Mouse (Mus musculus): ENCODE measurements around the gene Slc6a16.
"Not testable (repeated sequence)": the region's sequence is repeated elsewhere in the genome, so short reads cannot be mapped to it uniquely, and the experiment has no call there.

Gene Slc6a16

GRCm38 (mm10) chr7:45253806-45254205 lies 12.9 kb downstream of the Slc6a16 start:
- DNase-seq (ENCODE audit: low spot score): no peak

DNA sequence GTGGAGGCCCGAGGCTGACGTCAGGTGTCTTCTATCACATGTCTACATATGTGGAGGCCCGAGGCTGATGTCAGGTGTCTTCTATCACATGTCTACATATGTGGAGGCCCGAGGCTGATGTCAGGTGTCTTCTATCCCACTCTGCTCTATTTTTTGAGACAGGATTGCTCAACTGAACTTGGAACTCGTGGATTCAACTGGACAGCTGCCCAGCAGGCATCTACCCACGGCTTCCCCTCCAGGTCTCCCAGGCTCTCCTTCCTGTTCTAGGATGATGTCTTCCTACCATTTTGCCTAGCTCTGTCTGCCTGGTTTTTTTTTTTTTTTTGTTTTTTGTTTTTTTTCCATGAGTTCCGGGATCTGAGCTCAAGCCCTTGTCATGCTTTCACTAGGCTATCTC lies 14.9 kb downstream of the Slc6a16 start:
- not testable (repeated sequence) for DNase-seq (ENCODE audit: low spot score)

- no peak for DNase-seq (ENCODE audit: low spot score)
Measured at GRCm38 (mm10) chr7:45257063-45257840, 16.4 kb downstream of the Slc6a16 start.

- no peak for DNase-seq (ENCODE audit: low spot score)
Measured at GRCm38 (mm10) chr7:45259281-45259680, 18.4 kb downstream of the Slc6a16 start.

DNA sequence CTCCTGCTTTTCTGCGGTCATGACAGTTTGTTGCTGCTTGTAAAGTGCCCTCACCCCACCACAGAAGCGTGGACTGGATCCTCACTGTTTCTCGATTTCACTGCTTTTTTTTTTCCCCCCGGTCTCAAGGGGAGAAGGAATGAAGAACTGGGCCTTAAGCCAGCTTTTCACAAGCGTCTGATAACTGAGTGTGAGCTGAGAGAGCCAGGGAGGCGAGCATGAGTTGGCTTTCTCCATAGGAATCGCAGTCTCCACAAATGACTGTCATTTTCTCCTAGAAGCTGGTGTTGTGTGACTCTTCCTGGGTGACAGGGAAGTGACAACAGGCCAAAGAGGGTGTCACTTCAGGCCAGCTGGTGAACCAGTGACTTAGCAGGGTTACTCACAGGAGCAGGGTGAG lies 21.4 kb downstream of the Slc6a16 start:
- no peak for DNase-seq (ENCODE audit: low spot score)

- DNase-seq (ENCODE audit: low spot score): no peak
Measured at GRCm38 (mm10) chr7:45263006-45263607, 22.2 kb downstream of the Slc6a16 start.

DNA sequence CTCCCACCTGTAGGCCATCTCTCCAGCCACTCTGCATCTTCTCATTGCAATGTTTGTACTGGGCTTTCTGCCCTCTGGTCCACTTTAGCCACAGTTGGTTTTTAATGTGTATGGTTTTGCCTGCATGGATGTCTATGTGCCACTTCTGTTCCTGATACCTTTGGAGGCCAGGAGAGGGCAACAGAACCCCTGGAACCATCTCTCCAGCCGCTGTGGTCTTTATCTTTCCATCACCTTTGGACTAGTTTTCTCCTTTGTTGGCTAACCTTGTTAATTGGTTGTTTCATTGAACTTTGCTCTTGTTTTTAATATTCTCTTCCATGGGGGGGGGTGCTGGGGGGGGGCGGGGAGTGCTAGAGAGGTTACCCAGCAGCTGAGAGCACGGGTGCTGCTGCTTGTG lies 23.5 kb downstream of the Slc6a16 start:
- no peak for DNase-seq (ENCODE audit: low spot score)

- no peak for DNase-seq (ENCODE audit: low spot score)
Measured at GRCm38 (mm10) chr7:45265518-45265917, 24.6 kb downstream of the Slc6a16 start.

DNA sequence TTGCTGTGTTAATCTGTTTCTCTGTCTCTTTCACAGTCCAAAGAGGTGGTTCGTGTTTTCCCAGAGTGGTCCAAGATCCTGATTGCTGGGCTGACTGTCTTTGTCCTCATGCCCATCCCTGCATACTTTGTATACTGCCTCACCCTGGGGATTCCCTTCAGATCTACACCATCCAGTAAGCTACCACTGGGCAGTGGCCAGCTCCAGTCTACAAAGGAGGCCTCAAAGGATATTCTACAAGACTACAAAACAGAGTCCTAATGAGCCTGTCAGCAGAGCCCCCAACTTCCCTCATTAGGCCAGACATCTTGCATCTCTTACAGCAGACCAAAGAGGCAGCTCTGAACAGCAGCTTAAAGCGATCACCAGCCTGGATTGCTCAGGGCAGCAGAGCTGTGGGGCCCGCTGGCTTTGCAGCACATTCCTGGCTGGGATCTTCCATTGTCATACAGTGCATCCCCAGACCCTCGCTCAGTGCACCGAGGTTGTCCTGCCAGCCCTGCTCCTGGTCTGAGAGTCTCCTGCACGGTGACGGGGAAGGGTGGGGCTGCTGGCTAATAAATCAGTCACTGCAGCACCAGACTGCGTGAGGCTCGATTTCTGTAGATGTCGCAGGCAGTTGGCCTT lies 32.0 kb downstream of the Slc6a16 start:
- no peak for DNase-seq (ENCODE audit: low spot score)

- DNase-seq (ENCODE audit: low spot score): no peak
Measured at GRCm38 (mm10) chr7:45273672-45274071, 32.8 kb downstream of the Slc6a16 start.

GRCm38 (mm10) chr7:45277136-45277760 lies 36.4 kb downstream of the Slc6a16 start, which contains the start of gene Slc6a21:
TSS of gene Slc6a21 (plus strand) at chr7:45277513.
- DNase-seq (ENCODE audit: low spot score): peak; percentile 70

DNA sequence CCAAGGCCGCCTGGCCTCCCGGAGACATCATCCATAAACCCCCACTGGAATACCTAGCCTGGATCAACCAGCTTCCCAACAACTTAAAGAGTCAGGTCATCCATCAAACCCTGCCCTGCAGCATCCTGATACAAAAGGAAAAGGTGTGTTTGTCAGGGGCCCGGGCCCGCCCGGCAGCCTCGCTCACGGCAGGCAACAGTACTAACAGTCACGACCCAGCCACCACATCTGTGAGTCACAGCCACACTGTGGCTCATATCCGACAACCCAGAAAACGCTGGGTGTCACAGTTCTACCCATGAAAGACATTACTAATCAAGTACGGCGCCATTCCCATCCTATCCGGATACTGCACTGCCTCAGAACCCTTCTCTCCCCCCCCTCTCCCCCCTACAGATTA lies 45.6 kb downstream of the Slc6a16 start:
- no peak for DNase-seq (ENCODE audit: low spot score)

DNA sequence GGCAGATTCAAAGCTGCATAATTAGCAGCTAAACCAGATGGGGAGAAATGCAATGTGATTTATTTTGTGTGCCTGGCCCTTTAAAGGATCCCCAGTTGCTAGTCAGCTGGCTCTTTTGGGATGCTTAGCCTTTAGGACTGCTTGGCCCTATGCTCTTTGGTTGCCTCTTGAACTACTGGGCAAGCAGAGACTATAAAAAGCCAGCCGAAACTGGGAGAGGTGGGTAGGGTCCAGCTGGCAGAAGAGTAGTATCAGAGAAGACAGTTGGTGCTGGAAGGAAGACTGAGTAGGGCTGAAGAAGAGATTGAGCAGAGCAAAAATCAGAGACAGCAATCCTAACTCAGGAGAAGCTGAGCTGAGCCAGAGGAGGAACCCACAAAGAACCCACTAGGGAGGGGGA lies 55.7 kb downstream of the Slc6a16 start:
- no peak for DNase-seq (ENCODE audit: low spot score)

GRCm38 (mm10) chr7:45297563-45297962 lies 56.7 kb downstream of the Slc6a16 start:
- no peak for DNase-seq (ENCODE audit: low spot score)

- DNase-seq (ENCODE audit: low spot score): peak; percentile 43
Measured at GRCm38 (mm10) chr7:45299752-45300151, 58.9 kb downstream of the Slc6a16 start.

DNA sequence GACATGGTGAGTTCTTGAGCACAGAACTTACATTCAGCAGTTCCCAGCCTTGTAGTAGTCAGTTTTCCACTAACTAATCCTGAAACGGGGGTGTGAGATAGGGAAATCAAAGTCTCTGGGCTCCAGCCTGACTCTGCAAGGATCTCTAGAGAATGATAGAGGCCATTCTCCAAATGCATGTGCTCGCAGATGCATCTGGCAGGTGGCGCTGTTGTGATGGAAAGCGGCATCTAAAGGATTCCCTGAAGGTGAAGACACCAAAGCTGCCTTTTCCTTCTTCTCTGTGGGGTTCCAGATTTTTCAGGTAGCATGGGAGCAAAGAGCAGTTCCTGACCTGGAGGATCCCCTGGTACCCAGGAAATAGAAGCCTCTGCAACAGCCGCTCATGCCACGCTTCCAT lies 59.4 kb downstream of the Slc6a16 start:
- no peak for DNase-seq (ENCODE audit: low spot score)

GRCm38 (mm10) chr7:45302626-45303025 lies 61.7 kb downstream of the Slc6a16 start:
- no peak for DNase-seq (ENCODE audit: low spot score)

GRCm38 (mm10) chr7:45304869-45305268 lies 64.0 kb downstream of the Slc6a16 start:
- DNase-seq (ENCODE audit: low spot score): no peak

DNA sequence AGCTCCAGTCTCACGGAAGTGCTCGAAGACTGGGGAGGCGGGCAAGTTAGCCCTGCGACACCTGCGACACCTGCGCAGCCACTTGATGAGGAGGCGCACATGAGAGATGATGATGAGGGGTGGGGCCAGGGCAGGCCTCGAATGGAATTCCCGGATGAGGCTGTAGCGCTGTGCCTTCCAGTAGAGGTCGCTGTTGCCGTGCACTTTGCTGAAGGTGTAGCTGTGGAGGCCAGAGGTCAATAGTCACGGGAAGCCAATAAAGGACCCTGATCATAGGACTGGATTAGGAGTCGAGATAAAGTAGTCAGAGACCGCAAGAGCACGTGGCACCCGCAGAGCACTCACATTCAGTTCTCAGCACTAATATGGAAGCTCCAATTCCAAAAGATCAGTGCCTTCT lies 64.4 kb downstream of the Slc6a16 start:
- no peak for DNase-seq (ENCODE audit: low spot score)

GRCm38 (mm10) chr7:45308551-45309240 lies 67.8 kb downstream of the Slc6a16 start:
- DNase-seq (ENCODE audit: low spot score): no peak

GRCm38 (mm10) chr7:45309455-45309854 lies 68.6 kb downstream of the Slc6a16 start:
- no peak for DNase-seq (ENCODE audit: low spot score)

GRCm38 (mm10) chr7:45312023-45312422 lies 71.1 kb downstream of the Slc6a16 start:
- DNase-seq (ENCODE audit: low spot score): no peak
